In the genomic region with DNA sequence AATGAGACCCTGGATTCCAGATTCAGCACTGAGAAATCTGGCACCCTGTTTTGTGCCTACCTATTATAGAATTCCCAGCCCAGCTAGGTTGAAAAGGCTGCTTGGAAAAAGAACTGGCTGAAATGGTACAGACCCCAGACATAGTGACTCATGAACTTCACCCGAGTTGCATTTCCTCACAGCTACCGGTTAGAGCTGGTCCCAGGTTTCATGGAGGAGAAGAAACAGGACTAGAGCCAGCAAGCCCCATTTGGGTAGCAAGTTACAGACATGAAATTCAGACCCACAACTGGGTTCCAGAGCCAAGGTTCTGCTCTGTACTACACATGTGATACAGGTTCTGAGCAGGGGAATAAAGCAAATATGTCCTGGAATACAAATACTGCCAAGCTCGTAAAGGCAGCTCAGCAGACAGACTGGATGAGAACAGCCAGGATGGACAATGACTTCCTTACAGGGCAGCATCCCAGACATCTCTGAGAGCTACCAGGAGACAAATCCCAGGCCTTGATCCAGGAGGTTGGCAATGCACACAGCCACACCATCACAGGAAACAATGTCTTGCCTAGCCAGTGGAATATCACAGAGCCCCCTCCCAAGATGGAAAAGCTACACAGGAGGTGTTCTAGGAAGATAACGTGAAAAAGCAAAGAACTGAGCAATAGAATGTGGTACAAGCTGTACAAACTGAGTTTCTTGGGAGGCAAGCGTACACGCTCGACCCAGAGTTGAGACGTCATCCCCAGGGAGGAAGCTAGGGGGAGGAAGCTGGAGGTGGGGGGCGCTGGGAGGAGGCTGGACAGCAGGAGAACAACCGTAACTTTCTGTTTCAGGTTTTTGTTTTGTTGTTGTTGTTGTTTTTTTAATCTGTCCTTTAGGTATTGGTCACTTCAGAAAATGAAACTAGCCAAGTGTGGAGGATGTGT, we compare ENCODE assay signal across 9 mouse cellular contexts. TPM values are rescaled to one million over a fixed set of nuclear protein-coding genes. Genes with fewer than 3 reads are reported as not detected.
DNase-seq lines count a peak whose midpoint lies in the region; ATAC-seq and TF ChIP-seq lines count a peak whose summit lies in the region.
"Had no signal": no experiment of that assay in that cellular context is flagged by ENCODE, and none has a peak within 500 bp of the region (broad histone marks: within the 10 kb centered on the region; RNA-seq: fewer than 3 reads in every experiment).

No protein-coding gene starts in this region.

- H3K27ac ChIP-seq in hindbrain, embryonic 10.5 days: peak overlapping the region; percentile 18
- H3K27ac ChIP-seq in hindbrain, embryonic 16.5 days (ENCODE audit: low read depth, low read length): no peak overlapping the region; the same call in 1 of the 2 replicates
- H3K27ac ChIP-seq in heart, postnatal 0 days (ENCODE audit: low read depth): peak overlapping the region; percentile 71
- peak overlapping the region; percentile 53; the same call in 1 of the 2 replicates for H3K27ac ChIP-seq in stomach, postnatal 0 days (replicated peaks)

- no peaks in the 10 kb centered on the region for H3K27me3 ChIP-seq in hindbrain, embryonic 10.5 days (ENCODE audit: insufficient read depth, poor library complexity, severe bottlenecking)
- no peaks in the 10 kb centered on the region for H3K27me3 ChIP-seq in hindbrain, embryonic 16.5 days (replicated peaks; ENCODE audit: control insufficient read depth, insufficient read depth, low read length)
- H3K27me3 ChIP-seq in heart, postnatal 0 days (ENCODE audit: control insufficient read depth, insufficient read depth, low read length): no peaks in the 10 kb centered on the region
- H3K27me3 ChIP-seq in stomach, postnatal 0 days (ENCODE audit: control insufficient read depth, insufficient read depth, low read length): no peaks in the 10 kb centered on the region

- peaks cover 23% of the 10 kb centered on the region for H3K36me3 ChIP-seq in hindbrain, embryonic 10.5 days
- no peaks in the 10 kb centered on the region for H3K36me3 ChIP-seq in hindbrain, embryonic 16.5 days (ENCODE audit: control insufficient read depth, insufficient read depth, low read length)
- no peaks in the 10 kb centered on the region for H3K36me3 ChIP-seq in heart, postnatal 0 days (replicated peaks; ENCODE audit: control insufficient read depth, insufficient read depth, low read length)
- no peaks in the 10 kb centered on the region for H3K36me3 ChIP-seq in stomach, postnatal 0 days (ENCODE audit: control insufficient read depth, insufficient read depth, low read length)

- TF ChIP-seq CTCF in heart, postnatal 0 days (IDR thresholded peaks at IDR 0.05; ENCODE audit: low read depth): no peak
- 0 out of 2 replicates have a peak, but pooled peaks have one; percentile 2 for TF ChIP-seq CTCF in stomach, postnatal 0 days (IDR thresholded peaks at IDR 0.05; ENCODE audit: low read depth)

- H3K4me2 ChIP-seq in hindbrain, embryonic 16.5 days (ENCODE audit: low read length): no peak overlapping the region
- H3K4me2 ChIP-seq in heart, postnatal 0 days (ENCODE audit: low read depth, low read length): peak overlapping the region; percentile 45
- 0 out of 2 replicates have a peak overlapping the region, but pooled peaks have one; percentile 9 for H3K4me2 ChIP-seq in stomach, postnatal 0 days (replicated peaks; ENCODE audit: low read depth)

- no peaks in the 10 kb centered on the region for H3K9me3 ChIP-seq in hindbrain, embryonic 10.5 days
- H3K9me3 ChIP-seq in hindbrain, embryonic 16.5 days (ENCODE audit: control insufficient read depth, low read length): no peaks in the 10 kb centered on the region
- no peaks in the 10 kb centered on the region for H3K9me3 ChIP-seq in heart, postnatal 0 days (replicated peaks; ENCODE audit: control insufficient read depth, low read length)
- H3K9me3 ChIP-seq in stomach, postnatal 0 days (ENCODE audit: control insufficient read depth, low read length): no peaks in the 10 kb centered on the region

- peaks cover 41% of the 10 kb centered on the region for H3K4me1 ChIP-seq in hindbrain, embryonic 10.5 days (replicated peaks)
- peaks cover 29% of the 10 kb centered on the region for H3K4me1 ChIP-seq in hindbrain, embryonic 16.5 days (ENCODE audit: control insufficient read depth, insufficient read depth, low read depth, low read length)
- H3K4me1 ChIP-seq in heart, postnatal 0 days (ENCODE audit: control insufficient read depth, insufficient read depth): peaks cover 31% of the 10 kb centered on the region
- 0 out of 2 replicates have a peak, but pooled peaks cover 6% of the 10 kb centered on the region for H3K4me1 ChIP-seq in stomach, postnatal 0 days (replicated peaks; ENCODE audit: control insufficient read depth, insufficient read depth)

- no peak for TF ChIP-seq EP300 in heart, postnatal 0 days (IDR thresholded peaks at IDR 0.05; ENCODE audit: low read depth)
- TF ChIP-seq EP300 in stomach, postnatal 0 days (optimal IDR thresholded peaks at IDR 0.05): no peak

- no peak for DNase-seq in hindbrain, embryonic 10.5 days (ENCODE audit: low spot score)
- DNase-seq in testis, postnatal 10 days (ENCODE audit: low spot score): peak; percentile 40
- no peak for DNase-seq in testis, postnatal 14 days (ENCODE audit: low spot score)
- peak; percentile 52 for DNase-seq in heart, postnatal 0 days (ENCODE audit: low spot score)
- no peak for DNase-seq in stomach, postnatal 0 days (ENCODE audit: low spot score)
- DNase-seq in right cerebral cortex, postnatal 25 days: no peak
- DNase-seq: gastrocnemius, postnatal 14 days; left cerebral cortex, postnatal 4 days had no signal

- WGBS in hindbrain, embryonic 10.5 days: 74% methylated on average over 10 of the region's 10 CpGs
- 78% methylated on average over 10 of the region's 10 CpGs for WGBS in hindbrain, embryonic 16.5 days
- 49% methylated on average over 10 of the region's 10 CpGs for WGBS in heart, postnatal 0 days
- WGBS in stomach, postnatal 0 days: 58% methylated on average over 10 of the region's 10 CpGs

- H3K4me3 ChIP-seq in hindbrain, embryonic 10.5 days: 0 out of 2 replicates have a peak overlapping the region, but pooled peaks have one; percentile 11
- H3K4me3 ChIP-seq in hindbrain, embryonic 16.5 days (ENCODE audit: low read length): no peak overlapping the region
- peak overlapping the region; percentile 5; the same call in 1 of the 2 replicates for H3K4me3 ChIP-seq in heart, postnatal 0 days (ENCODE audit: low read depth, low read length)
- H3K4me3 ChIP-seq in stomach, postnatal 0 days (ENCODE audit: low read depth, low read length): no peak overlapping the region

- H3K9ac ChIP-seq in hindbrain, embryonic 16.5 days (ENCODE audit: low read depth, low read length): no peak overlapping the region
- H3K9ac ChIP-seq in heart, postnatal 0 days (replicated peaks; ENCODE audit: low read depth, low read length): no peak overlapping the region; the same call in 1 of the 2 replicates
- no peak overlapping the region for H3K9ac ChIP-seq in stomach, postnatal 0 days (ENCODE audit: low read length)

- ATAC-seq in hindbrain, embryonic 16.5 days: no peak
- no peak for ATAC-seq in heart, postnatal 0 days (ENCODE audit: insufficient read depth, low read depth)
- ATAC-seq in stomach, postnatal 0 days (ENCODE audit: low FRiP score, low TSS enrichment): no peak

RNA-seq across cellular contexts. Expression of gene Bicra, which starts 4.6 kb away (rescaled TPM):
- 7.7 and 10.7 TPM in 2 replicates for polyA plus RNA-seq in hindbrain, embryonic 10.5 days (2016; fragmentation: Nextera tagmentation; extraction: Ambion mirVana)
- 5.0 and 6.9 TPM in 2 replicates for polyA plus RNA-seq in hindbrain, embryonic 16.5 days (2015; fragmentation: Nextera tagmentation; extraction: Ambion mirVana)
- 2.6 and 7.2 TPM in 2 replicates for total RNA-seq in heart, postnatal 0 days (2014; rRNA removed; ENCODE audit: low replicate concordance)
- 2.0 and 2.4 TPM in 2 replicates for polyA plus RNA-seq in heart, postnatal 0 days (2015; fragmentation: Nextera tagmentation; extraction: Ambion mirVana)
- polyA plus RNA-seq in stomach, postnatal 0 days (2015; fragmentation: Nextera tagmentation; extraction: Ambion mirVana): 1.8 and 2.3 TPM in 2 replicates

RNA-seq across cellular contexts. Expression of gene Zfp541, which starts 18.5 kb away (rescaled TPM):
- polyA plus RNA-seq in hindbrain, embryonic 10.5 days (2016; fragmentation: Nextera tagmentation; extraction: Ambion mirVana): 0.04 TPM in 1 of 2 replicates, not detected in the other
- polyA plus RNA-seq in hindbrain, embryonic 16.5 days (2015; fragmentation: Nextera tagmentation; extraction: Ambion mirVana): 0.09 and 0.16 TPM in 2 replicates
- 0.54 TPM in 1 of 2 replicates, not detected in the other for total RNA-seq in heart, postnatal 0 days (2014; rRNA removed; ENCODE audit: low replicate concordance)
- not detected in 2 replicates for polyA plus RNA-seq in heart, postnatal 0 days (2015; fragmentation: Nextera tagmentation; extraction: Ambion mirVana)
- 0.05 TPM in 2 replicates for polyA plus RNA-seq in stomach, postnatal 0 days (2015; fragmentation: Nextera tagmentation; extraction: Ambion mirVana)
- total RNA-seq: gastrocnemius, postnatal 14 days had no signal

RNA-seq across cellular contexts. Expression of gene Napa, which starts 55.1 kb away (rescaled TPM):
- 193 and 221 TPM in 2 replicates for polyA plus RNA-seq in hindbrain, embryonic 10.5 days (2016; fragmentation: Nextera tagmentation; extraction: Ambion mirVana)
- 236 and 255 TPM in 2 replicates for polyA plus RNA-seq in hindbrain, embryonic 16.5 days (2015; fragmentation: Nextera tagmentation; extraction: Ambion mirVana)
- 259 and 452 TPM in 2 replicates for total RNA-seq in heart, postnatal 0 days (2014; rRNA removed; ENCODE audit: low replicate concordance)
- 144 and 154 TPM in 2 replicates for polyA plus RNA-seq in heart, postnatal 0 days (2015; fragmentation: Nextera tagmentation; extraction: Ambion mirVana)
- 136 and 152 TPM in 2 replicates for polyA plus RNA-seq in stomach, postnatal 0 days (2015; fragmentation: Nextera tagmentation; extraction: Ambion mirVana)

Comparison
In these comparisons a context has a peak if more than half of its experiments do, and no peak if none do; other contexts are left out.
1. DNase-seq: peak in testis, postnatal 10 days (single experiment) and heart, postnatal 0 days (single experiment); none in hindbrain, embryonic 10.5 days (single experiment), testis, postnatal 14 days (single experiment), stomach, postnatal 0 days (single experiment) and right cerebral cortex, postnatal 25 days (single experiment).
2. H3K4me3 ChIP-seq: peak in hindbrain, embryonic 10.5 days (single experiment) and heart, postnatal 0 days (single experiment); none in hindbrain, embryonic 16.5 days (single experiment) and stomach, postnatal 0 days (single experiment).